Mouse (Mus musculus): ENCODE measurements around the gene Tmem178. TPM values are rescaled to one million over a fixed set of nuclear protein-coding genes. Genes with fewer than 3 reads are reported as not detected.

Tmem178 gene
- total and polyA plus RNA-seq, 2 experiments, result 0.28 to 0.49 TPM

- TF ChIP-seq POLR2A (IDR thresholded peaks at IDR 0.05; ENCODE audit: extremely low read depth, insufficient read depth, low read length) (no peak), CTCF (IDR thresholded peaks at IDR 0.05; ENCODE audit: low read depth, low read length) (no peak)
- 90% methylated on average over 3 of the region's 3 CpGs for whole genome bisulfite sequencing
- Histone ChIP-seq H3K36me3 (ENCODE audit: control insufficient read depth, insufficient read depth, low read length) (peaks cover 33% of the 10 kb centered on the region), H3K9ac (ENCODE audit: low read depth, low read length) (no peak overlapping the region), H3K27ac (replicated peaks; ENCODE audit: insufficient read depth, low read depth, low read length) (no peak overlapping the region), H3K79me2 (ENCODE audit: control insufficient read depth, insufficient read depth, low read length) (no peaks in the 10 kb centered on the region), H3K4me1 (ENCODE audit: control insufficient read depth, insufficient read depth, low read length) (no peaks in the 10 kb centered on the region), H3K4me3 (ENCODE audit: insufficient read depth, low read depth, low read length) (no peak overlapping the region), H3K27me3 (ENCODE audit: control insufficient read depth, insufficient read depth, low read length) (no peaks in the 10 kb centered on the region)
- no peak for DNase-seq (ENCODE audit: extremely low read depth, low read depth, low spot score)
Observed at GRCm38 (mm10) chr17:81031830-81032442, 87.5 kb downstream of the Tmem178 start.

DNA sequence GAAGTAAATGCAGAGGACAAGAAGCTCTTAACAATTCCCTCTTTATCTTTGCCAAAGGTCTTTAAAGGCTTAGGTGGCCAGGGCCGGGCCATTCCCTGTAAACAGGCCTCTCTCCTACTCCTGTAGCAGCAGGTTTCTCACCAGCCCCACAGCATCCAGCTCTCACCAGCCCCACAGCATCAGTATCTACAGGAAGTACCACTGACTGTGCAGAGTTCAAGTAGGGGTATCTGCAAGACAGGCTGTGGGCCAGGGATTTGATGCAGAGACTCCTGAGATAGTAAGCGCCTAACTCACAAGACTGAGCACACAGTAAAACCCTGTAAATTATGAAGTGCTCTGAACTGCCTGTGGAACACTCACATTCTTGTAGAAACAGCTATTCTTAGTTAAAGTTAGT is 88.5 kb downstream of the Tmem178 start:
- Histone ChIP-seq H3K27me3 (ENCODE audit: control insufficient read depth, insufficient read depth, low read length) (no peaks in the 10 kb centered on the region), H3K4me3 (ENCODE audit: insufficient read depth, low read depth, low read length) (no peak overlapping the region), H3K36me3 (ENCODE audit: control insufficient read depth, insufficient read depth, low read length) (peaks cover 37% of the 10 kb centered on the region), H3K27ac (replicated peaks; ENCODE audit: insufficient read depth, low read depth, low read length) (no peak overlapping the region), H3K4me1 (ENCODE audit: control insufficient read depth, insufficient read depth, low read length) (no peaks in the 10 kb centered on the region), H3K9ac (ENCODE audit: low read depth, low read length) (no peak overlapping the region), H3K79me2 (ENCODE audit: control insufficient read depth, insufficient read depth, low read length) (no peaks in the 10 kb centered on the region)
- 66% methylated on average over 2 of the region's 2 CpGs for WGBS
- DNase-seq (ENCODE audit: extremely low read depth, low read depth, low spot score), result no peak
- no peak for TF ChIP-seq POLR2A (IDR thresholded peaks at IDR 0.05; ENCODE audit: extremely low read depth, insufficient read depth, low read length)
- no peak for TF ChIP-seq CTCF (IDR thresholded peaks at IDR 0.05; ENCODE audit: low read depth, low read length)

GRCm38 (mm10) chr17:81035354-81035753 is 90.9 kb downstream of the Tmem178 start:
- Histone ChIP-seq H3K79me2 (ENCODE audit: control insufficient read depth, insufficient read depth, low read length) (no peaks in the 10 kb centered on the region), H3K36me3 (ENCODE audit: control insufficient read depth, insufficient read depth, low read length) (peaks cover 42% of the 10 kb centered on the region), H3K4me1 (ENCODE audit: control insufficient read depth, insufficient read depth, low read length) (no peaks in the 10 kb centered on the region), H3K4me3 (ENCODE audit: insufficient read depth, low read depth, low read length) (no peak overlapping the region), H3K27ac (replicated peaks; ENCODE audit: insufficient read depth, low read depth, low read length) (no peak overlapping the region), H3K9ac (ENCODE audit: low read depth, low read length) (no peak overlapping the region), H3K27me3 (ENCODE audit: control insufficient read depth, insufficient read depth, low read length) (no peaks in the 10 kb centered on the region)
- DNase-seq (ENCODE audit: extremely low read depth, low read depth, low spot score), result no peak
- TF ChIP-seq CTCF (IDR thresholded peaks at IDR 0.05; ENCODE audit: low read depth, low read length), result no peak
- no peak for TF ChIP-seq POLR2A (IDR thresholded peaks at IDR 0.05; ENCODE audit: extremely low read depth, insufficient read depth, low read length)
- WGBS, result 95% methylated on average over 5 of the region's 5 CpGs

DNA sequence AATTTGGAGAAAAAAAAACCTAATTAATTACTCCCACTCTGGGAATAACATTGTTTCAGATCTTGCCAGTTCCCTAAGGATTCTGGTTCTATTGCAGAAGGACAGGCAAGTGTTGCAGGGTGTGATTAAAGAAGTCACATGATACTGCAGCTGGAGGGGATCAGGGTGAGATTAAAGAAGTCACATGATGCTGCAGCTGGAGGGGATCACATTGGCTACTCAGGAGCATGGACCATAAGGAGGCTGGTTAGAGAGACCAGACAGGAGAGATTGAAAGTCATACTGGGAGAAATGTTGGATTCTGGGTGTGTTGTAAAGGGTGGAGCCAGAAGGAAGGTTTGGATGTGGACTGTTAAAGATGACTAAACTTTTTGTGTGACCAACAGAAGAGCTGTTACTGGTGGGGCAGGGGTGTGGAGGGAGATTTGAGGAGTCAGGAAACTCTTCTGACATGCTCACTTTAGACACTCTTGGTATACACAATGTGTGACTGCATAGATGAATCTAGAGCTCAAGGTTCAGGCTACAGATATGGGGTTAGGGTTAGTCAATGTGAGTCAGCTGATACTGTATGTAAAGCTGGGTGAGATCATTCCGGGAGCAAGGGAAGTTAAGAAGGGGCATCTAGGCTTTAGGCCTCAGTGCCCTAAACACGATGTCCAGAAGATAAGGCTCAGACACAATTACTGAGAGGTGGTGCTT is 94.4 kb downstream of the Tmem178 start:
- WGBS, result 88% methylated on average over 2 of the region's 2 CpGs
- Histone ChIP-seq H3K79me2 (ENCODE audit: control insufficient read depth, insufficient read depth, low read length) (no peaks in the 10 kb centered on the region), H3K36me3 (ENCODE audit: control insufficient read depth, insufficient read depth, low read length) (peaks cover 43% of the 10 kb centered on the region), H3K4me1 (ENCODE audit: control insufficient read depth, insufficient read depth, low read length) (no peaks in the 10 kb centered on the region), H3K4me3 (ENCODE audit: insufficient read depth, low read depth, low read length) (no peak overlapping the region), H3K9ac (ENCODE audit: low read depth, low read length) (no peak overlapping the region), H3K27ac (replicated peaks; ENCODE audit: insufficient read depth, low read depth, low read length) (no peak overlapping the region), H3K27me3 (ENCODE audit: control insufficient read depth, insufficient read depth, low read length) (no peaks in the 10 kb centered on the region)
- TF ChIP-seq CTCF (IDR thresholded peaks at IDR 0.05; ENCODE audit: low read depth, low read length), result no peak
- no peak for TF ChIP-seq POLR2A (IDR thresholded peaks at IDR 0.05; ENCODE audit: extremely low read depth, insufficient read depth, low read length)
- no peak for DNase-seq (ENCODE audit: extremely low read depth, low read depth, low spot score)

DNA sequence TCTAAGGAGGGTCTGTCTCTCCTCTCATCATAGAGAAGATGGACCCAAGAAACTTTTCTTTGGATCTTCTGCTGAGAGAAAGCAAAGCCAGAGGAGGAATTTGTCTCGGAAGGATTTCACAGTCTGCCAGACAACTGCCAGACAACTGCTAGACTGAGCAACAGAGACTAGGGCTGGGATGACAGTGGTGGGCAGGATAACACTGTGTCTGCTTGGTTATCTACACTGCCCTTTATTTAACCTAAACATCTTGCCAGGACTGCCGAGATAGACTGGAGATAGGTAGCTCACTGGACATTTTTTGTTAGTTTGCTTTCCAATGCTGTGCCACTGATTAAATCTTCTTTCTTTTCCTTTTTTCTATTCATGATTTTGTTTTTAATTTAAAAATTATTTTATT is 97.2 kb downstream of the Tmem178 start:
- TF ChIP-seq CTCF (IDR thresholded peaks at IDR 0.05; ENCODE audit: low read depth, low read length) (no peak), POLR2A (IDR thresholded peaks at IDR 0.05; ENCODE audit: extremely low read depth, insufficient read depth, low read length) (no peak)
- H3K4me3 ChIP-seq (ENCODE audit: insufficient read depth, low read depth, low read length), result no peak overlapping the region
- WGBS, result 78% methylated on average over 2 of the region's 2 CpGs
- DNase-seq (ENCODE audit: extremely low read depth, low read depth, low spot score), result no peak
- H3K9ac ChIP-seq (ENCODE audit: low read depth, low read length), result no peak overlapping the region
- H3K27me3 ChIP-seq (ENCODE audit: control insufficient read depth, insufficient read depth, low read length), result no peaks in the 10 kb centered on the region
- H3K4me1 ChIP-seq (ENCODE audit: control insufficient read depth, insufficient read depth, low read length), result no peaks in the 10 kb centered on the region
- H3K79me2 ChIP-seq (ENCODE audit: control insufficient read depth, insufficient read depth, low read length), result no peaks in the 10 kb centered on the region
- H3K36me3 ChIP-seq (ENCODE audit: control insufficient read depth, insufficient read depth, low read length), result peaks cover 29% of the 10 kb centered on the region
- no peak overlapping the region for H3K27ac ChIP-seq (replicated peaks; ENCODE audit: insufficient read depth, low read depth, low read length)

GRCm38 (mm10) chr17:81044356-81044755 is 99.9 kb downstream of the Tmem178 start:
- no peaks in the 10 kb centered on the region for H3K79me2 ChIP-seq (ENCODE audit: control insufficient read depth, insufficient read depth, low read length)
- no peak for DNase-seq (ENCODE audit: extremely low read depth, low read depth, low spot score)
- 78% methylated on average over 3 of the region's 3 CpGs for WGBS
- no peak overlapping the region for H3K4me3 ChIP-seq (ENCODE audit: insufficient read depth, low read depth, low read length)
- no peak overlapping the region for H3K9ac ChIP-seq (ENCODE audit: low read depth, low read length)
- no peak overlapping the region for H3K27ac ChIP-seq (replicated peaks; ENCODE audit: insufficient read depth, low read depth, low read length)
- H3K4me1 ChIP-seq (ENCODE audit: control insufficient read depth, insufficient read depth, low read length), result no peaks in the 10 kb centered on the region
- TF ChIP-seq CTCF (IDR thresholded peaks at IDR 0.05; ENCODE audit: low read depth, low read length) (no peak), POLR2A (IDR thresholded peaks at IDR 0.05; ENCODE audit: extremely low read depth, insufficient read depth, low read length) (no peak)
- H3K27me3 ChIP-seq (ENCODE audit: control insufficient read depth, insufficient read depth, low read length), result no peaks in the 10 kb centered on the region
- H3K36me3 ChIP-seq (ENCODE audit: control insufficient read depth, insufficient read depth, low read length), result peaks cover 15% of the 10 kb centered on the region
